Mouse (Mus musculus): ENCODE data around the gene Abcg3. TPM values are rescaled to one million over a fixed set of nuclear protein-coding genes. Genes with fewer than 3 reads are reported as not detected.
"Not testable (repeated sequence)": the region's sequence is repeated elsewhere in the genome, so short reads cannot be mapped to it uniquely, and the experiment has no call there.

Gene Abcg3
- polyA plus RNA-seq, 1 experiment from 2014 or later: 0.25 TPM

DNA sequence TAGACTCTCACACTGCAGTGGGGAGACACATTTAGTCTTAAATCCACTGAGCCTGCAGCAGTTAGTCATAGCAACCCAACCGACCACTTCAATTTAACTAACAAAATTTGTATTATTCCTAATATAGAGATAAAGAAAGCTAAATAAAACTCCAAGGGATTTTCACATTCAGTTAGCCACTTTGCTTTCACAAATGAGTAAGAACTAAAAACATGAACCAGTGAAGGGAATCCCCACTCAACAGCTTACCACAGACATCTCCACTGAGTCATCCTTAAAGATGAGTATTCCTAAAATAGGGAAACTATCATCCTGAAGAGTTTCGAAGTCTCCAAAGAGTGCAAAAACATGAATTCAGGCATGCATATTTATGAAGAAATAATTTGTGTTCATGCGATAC lies 27.3 kb downstream of the Abcg3 start:
- Histone ChIP-seq H3K4me3 (ENCODE audit: low read depth, low read length) (no peak overlapping the region), H3K27me3 (ENCODE audit: control insufficient read depth, insufficient read depth, low read depth, low read length) (no peaks in the 10 kb centered on the region), H3K4me2 (ENCODE audit: low read length) (no peak overlapping the region), H3K4me1 (ENCODE audit: control insufficient read depth, insufficient read depth, low read length) (no peaks in the 10 kb centered on the region), H3K27ac (ENCODE audit: low read length) (no peak overlapping the region), H3K36me3 (ENCODE audit: control insufficient read depth, insufficient read depth, low read length) (no peaks in the 10 kb centered on the region), H3K9ac (ENCODE audit: low read depth, low read length) (no peak overlapping the region), H3K9me3 (replicated peaks; ENCODE audit: control insufficient read depth, low read length, poor library complexity, severe bottlenecking) (no peaks in the 10 kb centered on the region)
- WGBS: 92% methylated on average over 3 of the region's 3 CpGs
- ATAC-seq: no peak

DNA sequence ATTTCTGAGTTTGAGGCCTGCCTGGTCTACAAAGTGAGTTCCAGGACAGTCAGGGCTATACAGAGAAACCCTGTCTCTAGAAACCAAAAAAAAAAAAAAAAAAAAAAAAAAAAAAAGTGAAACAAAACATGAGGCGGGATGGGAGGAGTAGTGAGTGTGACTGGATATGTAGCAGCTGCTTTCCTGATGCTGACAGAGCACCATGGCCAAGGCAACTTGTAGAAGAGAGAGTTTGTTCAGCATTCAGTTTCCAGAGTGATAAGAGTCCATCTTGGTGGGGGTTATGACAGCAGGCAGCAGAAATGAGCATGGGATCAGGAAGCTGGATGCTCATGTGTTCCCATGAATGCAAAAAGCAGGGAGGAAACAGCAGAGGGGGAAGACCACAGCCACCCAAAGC lies 35.6 kb downstream of the Abcg3 start:
- 82% methylated on average over 1 of the region's 1 CpGs for WGBS

DNA sequence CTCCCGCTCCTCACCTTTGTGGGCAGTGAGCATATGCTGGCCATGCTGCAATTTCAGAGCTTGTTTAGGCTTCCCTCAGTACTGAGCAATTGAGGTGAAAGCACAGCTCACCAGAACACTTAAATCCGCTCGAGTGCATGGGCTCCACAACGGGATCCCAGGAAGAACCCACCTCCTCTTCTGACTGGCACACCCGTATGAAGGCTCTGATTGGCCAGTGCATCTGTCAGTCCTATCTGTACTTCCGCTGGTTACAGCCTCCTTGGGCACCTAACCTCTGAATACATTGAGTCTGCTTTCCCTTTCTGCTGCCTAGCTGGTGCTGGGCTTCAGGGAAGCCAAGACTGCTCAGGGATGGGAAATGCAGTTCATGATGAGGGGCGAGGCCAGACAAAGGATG lies 48.4 kb downstream of the Abcg3 start:
- H3K27ac ChIP-seq (ENCODE audit: low read length): no peak overlapping the region
- H3K4me3 ChIP-seq (ENCODE audit: low read depth, low read length): no peak overlapping the region
- H3K9me3 ChIP-seq (replicated peaks; ENCODE audit: control insufficient read depth, low read length, poor library complexity, severe bottlenecking): no peaks in the 10 kb centered on the region
- no peaks in the 10 kb centered on the region for H3K36me3 ChIP-seq (ENCODE audit: control insufficient read depth, insufficient read depth, low read length)
- no peak overlapping the region for H3K4me2 ChIP-seq (ENCODE audit: low read length)
- 87% methylated on average over 7 of the region's 7 CpGs for WGBS
- no peaks in the 10 kb centered on the region for H3K4me1 ChIP-seq (ENCODE audit: control insufficient read depth, insufficient read depth, low read length)
- no peak overlapping the region for H3K9ac ChIP-seq (ENCODE audit: low read depth, low read length)
- ATAC-seq: no peak
- no peaks in the 10 kb centered on the region for H3K27me3 ChIP-seq (ENCODE audit: control insufficient read depth, insufficient read depth, low read depth, low read length)

More for the DNA sequence above, 35.6 kb downstream of the Abcg3 start:
- H3K27ac ChIP-seq (ENCODE audit: low read length): no peak overlapping the region
- H3K27me3 ChIP-seq (ENCODE audit: control insufficient read depth, insufficient read depth, low read depth, low read length): no peaks in the 10 kb centered on the region
- ATAC-seq: no peak
- no peaks in the 10 kb centered on the region for H3K9me3 ChIP-seq (replicated peaks; ENCODE audit: control insufficient read depth, low read length, poor library complexity, severe bottlenecking)
- H3K4me3 ChIP-seq (ENCODE audit: low read depth, low read length): no peak overlapping the region
- no peaks in the 10 kb centered on the region for H3K4me1 ChIP-seq (ENCODE audit: control insufficient read depth, insufficient read depth, low read length)
- no peaks in the 10 kb centered on the region for H3K36me3 ChIP-seq (ENCODE audit: control insufficient read depth, insufficient read depth, low read length)
- no peak overlapping the region for H3K4me2 ChIP-seq (ENCODE audit: low read length)
- H3K9ac ChIP-seq (ENCODE audit: low read depth, low read length): no peak overlapping the region

DNA sequence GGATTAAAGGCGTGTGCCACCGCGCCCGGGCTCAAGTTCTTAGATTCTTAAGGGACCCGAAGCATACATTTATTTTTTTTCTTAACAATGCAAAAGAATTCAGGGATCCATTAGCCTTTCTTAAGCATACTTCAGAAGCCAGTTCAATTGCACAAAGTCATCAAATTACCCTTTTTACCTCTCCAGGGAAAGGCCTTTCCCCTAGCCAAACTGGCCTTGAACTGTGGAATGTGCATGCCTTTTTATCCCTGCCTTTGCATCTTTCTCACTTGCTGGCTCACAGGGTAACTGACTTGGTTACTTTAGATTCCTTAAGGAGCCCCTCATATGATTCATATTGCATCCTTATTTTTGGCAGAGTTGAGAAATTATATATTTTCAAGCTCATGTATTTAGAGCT lies 76.0 kb downstream of the Abcg3 start:
- not testable (repeated sequence) for ATAC-seq; H3K36me3 ChIP-seq (ENCODE audit: control insufficient read depth, insufficient read depth, low read length)
- whole genome bisulfite sequencing: 90% methylated on average over 5 of the region's 5 CpGs

More for the DNA sequence above, 76.0 kb downstream of the Abcg3 start:
- not testable (repeated sequence) for H3K27me3 ChIP-seq (ENCODE audit: control insufficient read depth, insufficient read depth, low read depth, low read length); H3K9ac ChIP-seq (ENCODE audit: low read depth, low read length); H3K27ac ChIP-seq (ENCODE audit: low read length); H3K4me1 ChIP-seq (ENCODE audit: control insufficient read depth, insufficient read depth, low read length); H3K4me2 ChIP-seq (ENCODE audit: low read length); H3K9me3 ChIP-seq (replicated peaks; ENCODE audit: control insufficient read depth, low read length, poor library complexity, severe bottlenecking); H3K4me3 ChIP-seq (ENCODE audit: low read depth, low read length)

Other genes with a start within 250 kb of the Abcg3 start
- gene Zfp951, start 122.6 kb downstream of the Abcg3 start, polyA plus RNA-seq (2015; fragmentation: Nextera tagmentation; extraction: Ambion mirVana): 3.5 and 3.9 TPM in 2 replicates
- 0.86 and 1.1 TPM in 2 replicates for gene Gbp9, start 156.8 kb upstream of the Abcg3 start, polyA plus RNA-seq (2015; fragmentation: Nextera tagmentation; extraction: Ambion mirVana)
- gene Gbp8, start 156.8 kb upstream of the Abcg3 start, polyA plus RNA-seq (2015; fragmentation: Nextera tagmentation; extraction: Ambion mirVana): 0.39 and 0.47 TPM in 2 replicates
- gene Gbp4, start 156.9 kb upstream of the Abcg3 start, polyA plus RNA-seq (2015; fragmentation: Nextera tagmentation; extraction: Ambion mirVana): 0.82 and 0.93 TPM in 2 replicates

All from midbrain, embryonic 16.5 days (tissue).